In genomic region chr12:113100448-113101076, GRCm38 (mm10) we compare ENCODE assay signal across 8 mouse cellular contexts. TPM values are rescaled to one million over a fixed set of nuclear protein-coding genes. Genes with fewer than 3 reads are reported as not detected.
DNase-seq lines count a peak whose midpoint lies in the region; ATAC-seq lines count a peak whose summit lies in the region.

No protein-coding gene starts in this region.

- peak overlapping the region; percentile 36; the same call in 1 of the 2 replicates for H3K27ac ChIP-seq in forebrain, embryonic 12.5 days
- no peak overlapping the region for H3K27ac ChIP-seq in forebrain, embryonic 16.5 days (ENCODE audit: low read length)
- peak overlapping the region; percentile 25 for H3K27ac ChIP-seq in heart, embryonic 15.5 days

- 78% methylated on average over 5 of the region's 5 CpGs for WGBS in forebrain, embryonic 12.5 days
- WGBS in forebrain, embryonic 16.5 days: 71% methylated on average over 5 of the region's 5 CpGs
- 60% methylated on average over 5 of the region's 5 CpGs for WGBS in heart, embryonic 15.5 days

- peaks cover 9% of the 10 kb centered on the region for H3K36me3 ChIP-seq in forebrain, embryonic 12.5 days (replicated peaks)
- no peaks in the 10 kb centered on the region for H3K36me3 ChIP-seq in forebrain, embryonic 16.5 days (ENCODE audit: control insufficient read depth, insufficient read depth)
- H3K36me3 ChIP-seq in heart, embryonic 15.5 days: no peaks in the 10 kb centered on the region

- H3K4me2 ChIP-seq in forebrain, embryonic 12.5 days: peak overlapping the region; percentile 92; the same call in 1 of the 2 replicates
- H3K4me2 ChIP-seq in forebrain, embryonic 16.5 days (ENCODE audit: low read length): no peak overlapping the region
- peak overlapping the region; percentile 13 for H3K4me2 ChIP-seq in heart, embryonic 15.5 days

- H3K9ac ChIP-seq in forebrain, embryonic 12.5 days: 0 out of 2 replicates have a peak overlapping the region, but pooled peaks have one; percentile 100
- no peak overlapping the region for H3K9ac ChIP-seq in forebrain, embryonic 16.5 days (replicated peaks; ENCODE audit: low read depth, low read length)
- no peak overlapping the region; the same call in none of the 2 replicates for H3K9ac ChIP-seq in heart, embryonic 15.5 days

- no peaks in the 10 kb centered on the region for H3K27me3 ChIP-seq in forebrain, embryonic 12.5 days
- no peaks in the 10 kb centered on the region for H3K27me3 ChIP-seq in forebrain, embryonic 16.5 days (replicated peaks; ENCODE audit: control insufficient read depth, insufficient read depth, low read length)
- H3K27me3 ChIP-seq in heart, embryonic 15.5 days: 0 out of 2 replicates have a peak, but pooled peaks cover 3% of the 10 kb centered on the region

- intact Hi-C loops in left cerebral cortex, postnatal 25 days (cut with DNase I): loop anchor here (5.0 kb wide), 1 partner anchor 83 kb away; no protein-coding TSS in a partner anchor

- no peak for ATAC-seq in forebrain, embryonic 12.5 days (ENCODE audit: low FRiP score)
- ATAC-seq in forebrain, embryonic 16.5 days: no peak
- no peak for ATAC-seq in heart, embryonic 15.5 days (replicated peaks; ENCODE audit: insufficient number of reproducible peaks, insufficient read depth, low FRiP score, low read depth)

- peaks cover 41% of the 10 kb centered on the region for H3K4me1 ChIP-seq in forebrain, embryonic 12.5 days
- peaks cover 34% of the 10 kb centered on the region for H3K4me1 ChIP-seq in forebrain, embryonic 16.5 days (replicated peaks; ENCODE audit: control insufficient read depth, insufficient read depth, low read length)
- H3K4me1 ChIP-seq in heart, embryonic 15.5 days (replicated peaks): peaks cover 63% of the 10 kb centered on the region

- H3K4me3 ChIP-seq in forebrain, embryonic 12.5 days (replicated peaks): no peak overlapping the region; the same call in 1 of the 2 replicates
- no peak overlapping the region for H3K4me3 ChIP-seq in forebrain, embryonic 16.5 days (replicated peaks; ENCODE audit: low read length)
- no peak overlapping the region; the same call in 1 of the 2 replicates for H3K4me3 ChIP-seq in heart, embryonic 15.5 days

- H3K9me3 ChIP-seq in forebrain, embryonic 12.5 days: no peaks in the 10 kb centered on the region
- H3K9me3 ChIP-seq in forebrain, embryonic 16.5 days (ENCODE audit: control insufficient read depth, low read length): no peaks in the 10 kb centered on the region
- H3K9me3 ChIP-seq in heart, embryonic 15.5 days (replicated peaks): no peaks in the 10 kb centered on the region

- peak; percentile 35 for DNase-seq in thymus, postnatal 4 days
- DNase-seq in thymus, postnatal 10 days (ENCODE audit: low spot score in 2 of 2): no peak
- DNase-seq in lung, postnatal 14 days: peak; percentile 46
- DNase-seq in left cerebral cortex, postnatal 25 days (ENCODE audit: low spot score in 2 of 2): no peak
- no peak for DNase-seq in thymus, postnatal 0 days (ENCODE audit: low spot score)

RNA-seq across cellular contexts. Expression of gene Mta1, which starts 2.5 kb away (rescaled TPM):
- 22.2 and 22.7 TPM in 2 replicates for polyA plus RNA-seq in forebrain, embryonic 12.5 days (2016; fragmentation: Nextera tagmentation; extraction: Ambion mirVana)
- polyA plus RNA-seq in forebrain, embryonic 16.5 days (2015; fragmentation: Nextera tagmentation; extraction: Ambion mirVana): 15.6 and 17.2 TPM in 2 replicates
- polyA plus RNA-seq in heart, embryonic 15.5 days (2015; fragmentation: Nextera tagmentation; extraction: Ambion mirVana): 11.3 and 11.4 TPM in 2 replicates
- 10 to 100 TPM; 76.7 to 82.7 TPM for total RNA-seq in left cerebral cortex, postnatal 25 days (2021)
- polyA plus RNA-seq in thymus, postnatal 0 days (2015; fragmentation: Nextera tagmentation; extraction: Ambion mirVana): 11.7 and 13.6 TPM in 2 replicates

RNA-seq across cellular contexts. Expression of gene Tex22, which starts 26.3 kb away (rescaled TPM):
- polyA plus RNA-seq in forebrain, embryonic 12.5 days (2016; fragmentation: Nextera tagmentation; extraction: Ambion mirVana): 0.26 TPM in 1 of 2 replicates, not detected in the other
- polyA plus RNA-seq in forebrain, embryonic 16.5 days (2015; fragmentation: Nextera tagmentation; extraction: Ambion mirVana): not detected in 2 replicates
- not detected in 2 replicates for polyA plus RNA-seq in heart, embryonic 15.5 days (2015; fragmentation: Nextera tagmentation; extraction: Ambion mirVana)
- under 1 TPM in 1 of 2 experiments, not detected in 1; 0.44 TPM for total RNA-seq in left cerebral cortex, postnatal 25 days (2021)
- polyA plus RNA-seq in thymus, postnatal 0 days (2015; fragmentation: Nextera tagmentation; extraction: Ambion mirVana): not detected in 2 replicates

RNA-seq across cellular contexts. Expression of gene Crip2, which starts 39.5 kb away (rescaled TPM):
- 223 and 227 TPM in 2 replicates for polyA plus RNA-seq in forebrain, embryonic 12.5 days (2016; fragmentation: Nextera tagmentation; extraction: Ambion mirVana)
- polyA plus RNA-seq in forebrain, embryonic 16.5 days (2015; fragmentation: Nextera tagmentation; extraction: Ambion mirVana): 426 and 444 TPM in 2 replicates
- polyA plus RNA-seq in heart, embryonic 15.5 days (2015; fragmentation: Nextera tagmentation; extraction: Ambion mirVana): 1,571 and 1,711 TPM in 2 replicates
- 100 to 1,000 TPM; 160 to 161 TPM for total RNA-seq in left cerebral cortex, postnatal 25 days (2021)
- 113 and 122 TPM in 2 replicates for polyA plus RNA-seq in thymus, postnatal 0 days (2015; fragmentation: Nextera tagmentation; extraction: Ambion mirVana)

RNA-seq across cellular contexts. Expression of gene Crip1, which starts 45.6 kb away (rescaled TPM):
- 48.5 and 62.0 TPM in 2 replicates for polyA plus RNA-seq in forebrain, embryonic 12.5 days (2016; fragmentation: Nextera tagmentation; extraction: Ambion mirVana)
- 30.6 and 35.2 TPM in 2 replicates for polyA plus RNA-seq in forebrain, embryonic 16.5 days (2015; fragmentation: Nextera tagmentation; extraction: Ambion mirVana)
- polyA plus RNA-seq in heart, embryonic 15.5 days (2015; fragmentation: Nextera tagmentation; extraction: Ambion mirVana): 646 and 685 TPM in 2 replicates
- total RNA-seq in left cerebral cortex, postnatal 25 days (2021): 10 to 100 TPM; 12.4 to 15.2 TPM
- 2,725 and 3,094 TPM in 2 replicates for polyA plus RNA-seq in thymus, postnatal 0 days (2015; fragmentation: Nextera tagmentation; extraction: Ambion mirVana)

RNA-seq across cellular contexts. Expression of gene Tedc1, which starts 55.7 kb away (rescaled TPM):
- polyA plus RNA-seq in forebrain, embryonic 12.5 days (2016; fragmentation: Nextera tagmentation; extraction: Ambion mirVana): 48.3 and 49.6 TPM in 2 replicates
- 20.2 and 21.5 TPM in 2 replicates for polyA plus RNA-seq in forebrain, embryonic 16.5 days (2015; fragmentation: Nextera tagmentation; extraction: Ambion mirVana)
- 15.4 and 31.7 TPM in 2 replicates for polyA plus RNA-seq in heart, embryonic 15.5 days (2015; fragmentation: Nextera tagmentation; extraction: Ambion mirVana)
- total RNA-seq in left cerebral cortex, postnatal 25 days (2021): 1 to 10 TPM; 1.4 to 1.8 TPM
- polyA plus RNA-seq in thymus, postnatal 0 days (2015; fragmentation: Nextera tagmentation; extraction: Ambion mirVana): 49.4 and 71.1 TPM in 2 replicates

Comparison
In these comparisons a context has a peak if more than half of its experiments do, and no peak if none do; other contexts are left out.
1. DNase-seq: peak in thymus, postnatal 4 days (single experiment) and lung, postnatal 14 days (single experiment); none in thymus, postnatal 10 days (0 of 2), left cerebral cortex, postnatal 25 days (0 of 2) and thymus, postnatal 0 days (single experiment).